Mouse (Mus musculus) adipocyte (in vitro differentiated cells): Measurements from ENCODE around the gene Arnt.
"Not testable (repeated sequence)": the region's sequence is repeated elsewhere in the genome, so short reads cannot be mapped to it uniquely, and the experiment has no call there.

Source experiments
- DNase-seq: peaks from one replicate; pipeline ENCODE4 v3.0.0-alpha.2; 2016; ENCODE audit warnings: low spot score

Gene Arnt

GRCm38 (mm10) chr3:95434136-95434982 lies at the start of gene Arnt:
Gene Arnt, plus strand, starts transcription at chr3:95434388.
- DNase-seq, result peak; percentile 99

GRCm38 (mm10) chr3:95385401-95386075 lies 48.6 kb upstream of the Arnt start:
- no peak for DNase-seq

- peak; percentile 86 for DNase-seq
Observed at GRCm38 (mm10) chr3:95394385-95394784, 39.8 kb upstream of the Arnt start.

GRCm38 (mm10) chr3:95402741-95403140 lies 31.4 kb upstream of the Arnt start, which contains the start of gene 4930558C23Rik:
Gene 4930558C23Rik, minus strand, starts transcription at chr3:95402841.
- no peak for DNase-seq

GRCm38 (mm10) chr3:95407728-95408127 lies 26.5 kb upstream of the Arnt start:
- DNase-seq, result peak; percentile 50

- no peak for DNase-seq
Observed at GRCm38 (mm10) chr3:95408852-95409251, 25.3 kb upstream of the Arnt start.

- no peak for DNase-seq
Observed at GRCm38 (mm10) chr3:95412268-95412667, 21.9 kb upstream of the Arnt start.

- no peak for DNase-seq
Observed at GRCm38 (mm10) chr3:95417866-95418265, 16.3 kb upstream of the Arnt start.

- DNase-seq, result not testable (repeated sequence)
Observed at GRCm38 (mm10) chr3:95426476-95426875, 7.7 kb upstream of the Arnt start.

GRCm38 (mm10) chr3:95427117-95427890 lies 6.9 kb upstream of the Arnt start:
- not testable (repeated sequence) for DNase-seq

- not testable (repeated sequence) for DNase-seq
Observed at GRCm38 (mm10) chr3:95427891-95428238, 6.3 kb upstream of the Arnt start.

GRCm38 (mm10) chr3:95428423-95428822 lies 5.8 kb upstream of the Arnt start:
- DNase-seq, result not testable (repeated sequence)

GRCm38 (mm10) chr3:95433301-95433915 lies 780 bp upstream of the Arnt start:
- no peak for DNase-seq

- peak; percentile 48 for DNase-seq
Observed at GRCm38 (mm10) chr3:95434983-95435370, 789 bp downstream of the Arnt start.

GRCm38 (mm10) chr3:95435561-95435960 lies 1.4 kb downstream of the Arnt start:
- DNase-seq, result no peak

GRCm38 (mm10) chr3:95438636-95439035 lies 4.4 kb downstream of the Arnt start:
- not testable (repeated sequence) for DNase-seq

GRCm38 (mm10) chr3:95439670-95440069 lies 5.5 kb downstream of the Arnt start:
- no peak for DNase-seq

GRCm38 (mm10) chr3:95442406-95443117 lies 8.4 kb downstream of the Arnt start:
- no peak for DNase-seq

- DNase-seq, result no peak
Observed at GRCm38 (mm10) chr3:95445311-95445710, 11.1 kb downstream of the Arnt start.

- peak; percentile 69 for DNase-seq
Observed at GRCm38 (mm10) chr3:95450408-95450807, 16.2 kb downstream of the Arnt start.

GRCm38 (mm10) chr3:95450915-95451314 lies 16.7 kb downstream of the Arnt start:
- DNase-seq, result no peak
